In the genomic region with DNA sequence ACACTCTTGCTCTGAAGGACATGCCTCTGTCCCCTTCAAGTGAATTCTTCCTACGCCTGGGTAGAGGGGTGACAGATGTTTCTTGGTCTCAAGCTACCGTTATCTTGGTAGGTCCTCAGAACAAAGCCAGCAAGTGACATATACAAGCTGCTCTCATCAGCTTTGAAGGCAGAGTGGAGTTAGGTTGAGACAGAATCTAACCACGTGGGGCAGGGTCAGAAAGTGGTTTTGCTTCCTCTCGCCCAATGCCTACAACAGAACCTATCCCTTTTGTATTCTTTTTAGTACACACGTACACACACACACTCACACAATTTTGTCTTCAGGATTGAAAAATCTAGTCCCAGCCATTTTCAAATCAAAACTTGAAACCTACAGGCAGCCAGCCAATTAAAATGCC, we compare ENCODE assay signal across 22 mouse cellular contexts.
DNase-seq lines count a peak whose midpoint lies in the region; ATAC-seq and TF ChIP-seq lines count a peak whose summit lies in the region.
"Had no signal": no experiment of that assay in that cellular context is flagged by ENCODE, and none has a peak within 500 bp of the region (broad histone marks: within the 10 kb centered on the region; RNA-seq: fewer than 3 reads in every experiment).

No protein-coding gene starts in this region.

- no peaks in the 10 kb centered on the region for H3K4me1 ChIP-seq in heart, adult 2 months (ENCODE audit: control insufficient read depth, insufficient read depth, low read length)
- H3K4me1 ChIP-seq in heart, embryonic 13.5 days = peaks cover 11% of the 10 kb centered on the region
- H3K4me1 ChIP-seq in lung, postnatal 0 days (ENCODE audit: insufficient read depth, low read depth, low read length) = no peaks in the 10 kb centered on the region
- peaks cover 10 to 13% of the 10 kb centered on the region in 2 experiments for H3K4me1 ChIP-seq in CH12.LX (ENCODE audit: control insufficient read depth in 1 of 2, insufficient read depth in 2 of 2)
- H3K4me1 ChIP-seq: embryonic facial prominence, embryonic 12.5 days; forebrain, embryonic 15.5 days; hindbrain, embryonic 12.5 days had no signal

- in situ Hi-C loops in CH12.LX (cut with MboI; ENCODE audit: low pct_ligation_motif_present, low pct_unique_long_range_greater_than_20kb, low sequenced_read_pairs) = no loop called here

- no peak for TF ChIP-seq CTCF in heart, adult 2 months (IDR thresholded peaks at IDR 0.05)
- no peak for TF ChIP-seq CTCF in lung, postnatal 0 days (IDR thresholded peaks at IDR 0.05)
- TF ChIP-seq CTCF in CH12.LX (conservative IDR thresholded peaks at IDR 0.05 in 1 of 2, IDR thresholded peaks at IDR 0.05 in 1 of 2; ENCODE audit: low read depth in 2 of 2, low read length in 2 of 2) = no peak

- no peak for ATAC-seq in heart, embryonic 13.5 days (ENCODE audit: extremely low read depth, insufficient number of reproducible peaks, low FRiP score, low TSS enrichment)
- ATAC-seq in lung, postnatal 0 days = peak; percentile 12; the same call in 1 of the 2 replicates
- ATAC-seq: CD4-positive, CD25-positive, alpha-beta regulatory T cell, adult 4 months; forebrain, embryonic 15.5 days; hindbrain, embryonic 16.5 days; inflammation-experienced regulatory T-cells, adult 6 months; intestine, postnatal 0 days had no signal

- H3K9me3 ChIP-seq in heart, embryonic 13.5 days = no peaks in the 10 kb centered on the region
- H3K9me3 ChIP-seq in lung, postnatal 0 days (ENCODE audit: low read length) = no peaks in the 10 kb centered on the region
- H3K9me3 ChIP-seq in CH12.LX (replicated peaks; ENCODE audit: low read length) = no peaks in the 10 kb centered on the region
- H3K9me3 ChIP-seq: embryonic facial prominence, embryonic 12.5 days; forebrain, embryonic 15.5 days; hindbrain, embryonic 12.5 days had no signal

- no peak for TF ChIP-seq POLR2A in heart, adult 2 months (IDR thresholded peaks at IDR 0.05; ENCODE audit: insufficient read depth, low read depth, low read length)
- no peak for TF ChIP-seq POLR2A in CH12.LX (IDR thresholded peaks at IDR 0.05; ENCODE audit: low read depth, low read length)

- dilution Hi-C loops in CH12.LX (cut with MboI; ENCODE audit: extremely low pct_ligation_motif_present, extremely low pct_unique_long_range_greater_than_20kb, low sequenced_read_pairs) = no loop called here

- DNase-seq in heart, adult 11 months = peak; percentile 15
- no peak for DNase-seq in heart, adult 2 months
- DNase-seq in heart, postnatal 10 days = no peak
- peak; percentile 14 for DNase-seq in lung, postnatal 0 days (ENCODE audit: low spot score)
- DNase-seq in lung, postnatal 25 days (ENCODE audit: low spot score) = no peak
- DNase-seq in CH12.LX (ENCODE audit: extremely low read depth) = no peak
- no peak for DNase-seq in kidney, postnatal 14 days
- DNase-seq: adrenal gland, postnatal 10 days; B cell, adult 2 months; cerebellum, adult 11 months; cerebellum, adult 9-10 months; cerebellum, postnatal 25 days; gastrocnemius, postnatal 36 days; heart, postnatal 4 days had no signal

- TF ChIP-seq RAD21 in CH12.LX (IDR thresholded peaks at IDR 0.05; ENCODE audit: low read depth, low read length) = no peak

- intact Hi-C loops in heart, adult 2 months (cut with DNase I) = no loop called here
- intact Hi-C loops in heart, postnatal 10 days (cut with DNase I) = no loop called here

- no peak overlapping the region for H3K9ac ChIP-seq in heart, adult 2 months (ENCODE audit: low read depth, low read length)
- no peak overlapping the region for H3K9ac ChIP-seq in heart, embryonic 13.5 days
- no peak overlapping the region for H3K9ac ChIP-seq in lung, postnatal 0 days (replicated peaks; ENCODE audit: low read depth)
- H3K9ac ChIP-seq in CH12.LX (ENCODE audit: insufficient read depth, low read depth) = no peak overlapping the region
- H3K9ac ChIP-seq: embryonic facial prominence, embryonic 12.5 days; forebrain, embryonic 15.5 days; hindbrain, embryonic 12.5 days had no signal

- H3K4me3 ChIP-seq in heart, adult 2 months = no peak overlapping the region
- no peak overlapping the region for H3K4me3 ChIP-seq in heart, embryonic 13.5 days
- no peak overlapping the region for H3K4me3 ChIP-seq in lung, postnatal 0 days (ENCODE audit: low read depth, low read length)
- H3K4me3 ChIP-seq in CH12.LX (replicated peaks in 1 of 3; ENCODE audit: low read depth in 2 of 3, low read length in 2 of 3, poor library complexity in 1 of 3) = no peak overlapping the region
- H3K4me3 ChIP-seq: embryonic facial prominence, embryonic 12.5 days; forebrain, embryonic 15.5 days; hindbrain, embryonic 12.5 days had no signal

- 50% methylated on average over 5 of the region's 5 CpGs for WGBS in heart, adult 2 months
- WGBS in heart, embryonic 13.5 days = 37% methylated on average over 5 of the region's 5 CpGs
- 64% methylated on average over 5 of the region's 5 CpGs for WGBS in lung, postnatal 0 days

- H3K27ac ChIP-seq in heart, adult 2 months = no peak overlapping the region
- no peak overlapping the region for H3K27ac ChIP-seq in heart, embryonic 13.5 days (replicated peaks)
- H3K27ac ChIP-seq in lung, postnatal 0 days (ENCODE audit: low read length) = no peak overlapping the region
- no peak overlapping the region for H3K27ac ChIP-seq in CH12.LX (ENCODE audit: insufficient read depth, low read depth)
- H3K27ac ChIP-seq: embryonic facial prominence, embryonic 12.5 days; forebrain, embryonic 15.5 days; hindbrain, embryonic 12.5 days had no signal

- peak overlapping the region; percentile 30 for H3K4me2 ChIP-seq in heart, embryonic 13.5 days
- no peak overlapping the region for H3K4me2 ChIP-seq in lung, postnatal 0 days (replicated peaks; ENCODE audit: low read depth, low read length)
- H3K4me2 ChIP-seq in CH12.LX (ENCODE audit: insufficient read depth, low read depth, poor library complexity, severe bottlenecking) = peak overlapping the region; percentile 23; the same call in 1 of the 2 replicates
- H3K4me2 ChIP-seq: embryonic facial prominence, embryonic 12.5 days; forebrain, embryonic 15.5 days; hindbrain, embryonic 12.5 days had no signal

- no peaks in the 10 kb centered on the region for H3K79me2 ChIP-seq in heart, adult 2 months (replicated peaks; ENCODE audit: control insufficient read depth, insufficient read depth, low read length)
- H3K79me2 ChIP-seq in CH12.LX (replicated peaks; ENCODE audit: control insufficient read depth, extremely low read depth, insufficient read depth, poor library complexity, severe bottlenecking) = no peaks in the 10 kb centered on the region

- H3K27me3 ChIP-seq in heart, adult 2 months (ENCODE audit: control insufficient read depth, insufficient read depth, low read length) = no peaks in the 10 kb centered on the region
- no peaks in the 10 kb centered on the region for H3K27me3 ChIP-seq in heart, embryonic 13.5 days (replicated peaks)
- H3K27me3 ChIP-seq in lung, postnatal 0 days (replicated peaks; ENCODE audit: insufficient read depth, low read length) = no peaks in the 10 kb centered on the region
- no peaks in the 10 kb centered on the region for H3K27me3 ChIP-seq in CH12.LX (replicated peaks)
- H3K27me3 ChIP-seq: embryonic facial prominence, embryonic 12.5 days; forebrain, embryonic 15.5 days; hindbrain, embryonic 12.5 days had no signal

- no peak for TF ChIP-seq EP300 in heart, adult 2 months (IDR thresholded peaks at IDR 0.05; ENCODE audit: insufficient read depth, low read depth, low read length)
- no peak for TF ChIP-seq EP300 in lung, postnatal 0 days (IDR thresholded peaks at IDR 0.05)
- no peak for TF ChIP-seq EP300 in CH12.LX (IDR thresholded peaks at IDR 0.05; ENCODE audit: low read length)

- H3K36me3 ChIP-seq in heart, adult 2 months (ENCODE audit: control insufficient read depth, insufficient read depth, low read length) = no peaks in the 10 kb centered on the region
- H3K36me3 ChIP-seq in heart, embryonic 13.5 days = no peaks in the 10 kb centered on the region
- no peaks in the 10 kb centered on the region for H3K36me3 ChIP-seq in lung, postnatal 0 days (ENCODE audit: insufficient read depth, low read length)
- no peaks in the 10 kb centered on the region for H3K36me3 ChIP-seq in CH12.LX (replicated peaks in 1 of 2; ENCODE audit: control insufficient read depth in 1 of 2, insufficient read depth in 1 of 2, low read length in 1 of 2)
- H3K36me3 ChIP-seq: embryonic facial prominence, embryonic 12.5 days; forebrain, embryonic 15.5 days; hindbrain, embryonic 12.5 days had no signal

TF ChIP-seq in CH12.LX, 34 proteins besides CTCF, POLR2A, EP300 and RAD21:
- peak; percentile 30 for TF ChIP-seq USF1 (IDR thresholded peaks at IDR 0.05; ENCODE audit: low read depth, low read length)
- TF ChIP-seq CHD2 (IDR thresholded peaks at IDR 0.05; ENCODE audit: low read length) = no peak
- peak; percentile 51; the same call in 1 of the 2 replicates for TF ChIP-seq MAX (IDR thresholded peaks at IDR 0.05; ENCODE audit: low read length)
- peak; percentile 54; the same call in 1 of the 2 replicates for TF ChIP-seq MYC (IDR thresholded peaks at IDR 0.05; ENCODE audit: low read depth, low read length)

Comparison
In these comparisons a context has a peak if more than half of its experiments do, and no peak if none do; other contexts are left out.
1. DNase-seq: peak in heart, adult 11 months (single experiment) and lung, postnatal 0 days (single experiment); none in heart, adult 2 months (0 of 2), heart, postnatal 10 days (0 of 2), lung, postnatal 25 days (single experiment), CH12.LX (single experiment) and kidney, postnatal 14 days (single experiment).